Mouse (Mus musculus): ENCODE data around the gene Mrrf. TPM values are rescaled to one million over a fixed set of nuclear protein-coding genes. Genes with fewer than 3 reads are reported as not detected.

Gene Mrrf
- 12.1 and 14.4 TPM in 2 replicates for polyA plus RNA-seq (2012; rRNA removed)

GRCm38 (mm10) chr2:36136300-36136941, at the start of gene Mrrf, which contains the start of gene Rbm18:
TSS of gene Mrrf (plus strand) at chr2:36136389.
TSS of gene Rbm18 (minus strand) at chr2:36136773.

GRCm38 (mm10) chr2:36104956-36105741, 31.0 kb upstream of the Mrrf start, which contains the start of gene Lhx6:
TSS of gene Lhx6 (minus strand) at chr2:36105408.

GRCm38 (mm10) chr2:36230366-36230765, 94.2 kb downstream of the Mrrf start, which contains the start of gene Ptgs1:
TSS of gene Ptgs1 (plus strand) at chr2:36230426.

Other genes with a start within 250 kb of the Mrrf start
- 0.64 and 0.70 TPM in 2 replicates for gene Ttll11, start 156.5 kb upstream of the Mrrf start, polyA plus RNA-seq (2012; rRNA removed)
- 36.5 and 40.2 TPM in 2 replicates for gene Ndufa8, start 87.0 kb upstream of the Mrrf start, polyA plus RNA-seq (2012; rRNA removed)
- 0.15 TPM in 1 of 2 replicates, not detected in the other for gene Morn5, start 86.9 kb upstream of the Mrrf start, polyA plus RNA-seq (2012; rRNA removed)
- 1.4 and 1.6 TPM in 2 replicates for gene Lhx6, start 31.0 kb upstream of the Mrrf start, polyA plus RNA-seq (2012; rRNA removed)
- 1.4 and 1.7 TPM in 2 replicates for gene Rbm18, start 384 bp downstream of the Mrrf start, polyA plus RNA-seq (2012; rRNA removed)
- 22.1 and 22.2 TPM in 2 replicates for gene Ptgs1, start 94.0 kb downstream of the Mrrf start, polyA plus RNA-seq (2012; rRNA removed)
- not detected in 2 replicates for gene Olfr338, start 237.1 kb downstream of the Mrrf start, polyA plus RNA-seq (2012; rRNA removed)